Mouse (Mus musculus): ENCODE data around the gene Rad51ap1.

The Rad51ap1 gene

GRCm38 (mm10) chr6:126939487-126940171 lies at the start of gene Rad51ap1, which contains the start of gene D6Wsu163e:
Gene Rad51ap1, minus strand, starts transcription at chr6:126939587.
Gene D6Wsu163e, plus strand, starts transcription at chr6:126939962.
- peak; percentile 96 to 98 for DNase-seq

- peak; percentile 15 to 34 for DNase-seq
Observed at GRCm38 (mm10) chr6:126981539-126982234, 42.3 kb upstream of the Rad51ap1 start.

- DNase-seq: no peak
Observed at GRCm38 (mm10) chr6:126966241-126967026, 27.0 kb upstream of the Rad51ap1 start.

DNA sequence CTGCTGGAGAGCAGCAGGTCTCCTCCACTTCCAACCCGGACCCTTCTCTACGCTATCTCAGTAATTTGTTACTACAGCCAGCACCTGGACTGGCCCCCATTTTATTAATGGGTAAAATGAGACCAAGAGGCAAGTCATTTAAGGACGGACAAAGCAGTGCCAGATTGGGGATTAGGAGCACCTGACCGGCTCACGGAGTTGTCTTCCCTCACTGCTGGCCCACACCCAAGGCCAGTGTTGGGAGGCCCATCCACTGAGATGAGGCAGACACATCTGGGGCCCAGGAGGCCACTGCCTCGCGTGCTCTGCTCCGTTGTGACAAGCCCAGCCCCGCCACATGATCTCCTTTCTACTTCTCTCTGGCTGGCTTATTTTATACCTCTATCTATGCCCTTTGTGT lies 24.0 kb upstream of the Rad51ap1 start:
- DNase-seq: no peak

DNA sequence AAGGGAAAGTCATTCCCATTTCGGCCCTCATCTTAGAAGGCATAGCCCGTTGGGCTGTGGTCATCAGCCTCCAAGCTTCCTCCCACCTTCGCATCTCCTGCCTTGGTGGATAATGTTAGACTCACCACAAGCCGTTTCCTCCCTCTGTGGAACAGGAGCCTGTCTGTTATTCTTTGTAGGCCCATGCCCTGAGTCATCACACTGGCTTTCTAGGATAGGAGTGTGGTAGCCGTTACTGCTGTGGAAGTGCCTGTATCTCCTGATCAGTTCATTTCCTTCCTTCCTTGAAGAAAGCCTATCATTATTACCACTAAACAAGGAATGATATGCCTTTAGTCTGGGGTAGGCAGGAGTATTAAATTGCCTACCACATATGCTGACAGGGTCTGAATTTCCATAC lies 23.3 kb upstream of the Rad51ap1 start:
- no peak for DNase-seq

DNA sequence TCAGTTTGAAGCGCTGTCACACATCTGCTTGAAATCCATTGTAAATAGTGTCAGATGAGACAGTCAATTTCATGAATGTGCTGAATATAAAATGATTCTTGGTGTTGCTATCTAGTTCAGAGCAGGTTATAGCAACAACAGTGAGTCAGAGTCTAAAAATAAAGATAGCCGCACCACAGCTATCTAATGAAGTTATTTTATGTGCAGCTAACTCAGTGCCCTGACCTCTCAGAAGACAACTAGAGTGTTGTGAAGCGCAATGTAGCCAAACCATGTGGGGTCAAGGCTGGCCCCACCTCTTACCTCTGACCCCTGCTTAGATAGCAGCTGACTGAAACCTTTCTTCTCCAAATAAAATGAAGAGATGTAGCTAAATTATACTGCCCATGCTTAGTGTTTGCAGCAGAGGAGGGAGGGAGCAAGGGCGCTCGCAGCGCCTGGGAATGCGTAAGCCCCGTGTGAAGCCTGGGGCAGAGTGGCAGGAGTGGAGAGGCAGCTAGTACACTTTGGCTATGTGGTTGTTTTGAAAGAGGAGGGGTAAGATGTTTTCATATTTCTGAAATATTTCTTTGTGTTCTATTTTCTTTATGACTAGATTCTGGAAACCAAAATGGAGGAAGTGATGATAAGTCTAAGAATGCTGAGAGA lies 22.1 kb upstream of the Rad51ap1 start:
- DNase-seq: no peak

GRCm38 (mm10) chr6:126955734-126956133 lies 16.3 kb upstream of the Rad51ap1 start:
- peak; percentile 65 to 83 for DNase-seq

GRCm38 (mm10) chr6:126948336-126948735 lies 8.9 kb upstream of the Rad51ap1 start:
- DNase-seq: no peak

DNA sequence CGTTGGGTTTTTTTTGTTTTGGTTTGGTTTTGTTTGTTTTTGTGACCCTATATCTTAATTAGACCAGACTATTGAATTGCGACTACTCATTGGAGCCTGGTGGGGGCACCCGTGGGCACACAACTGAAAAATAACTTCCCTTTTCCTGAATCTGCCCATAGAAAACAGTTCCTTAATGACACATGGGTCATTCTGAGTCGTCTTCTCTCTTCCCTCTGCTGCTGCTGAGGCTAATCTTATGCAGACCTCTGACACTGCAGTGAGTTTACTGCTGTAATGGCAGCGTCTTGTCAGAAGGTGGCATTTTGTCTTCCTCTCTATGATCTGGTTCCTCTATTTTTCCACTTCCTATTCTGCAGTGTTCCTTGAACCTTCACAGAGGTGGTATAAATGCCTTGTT lies 1.1 kb upstream of the Rad51ap1 start:
- DNase-seq: peak in 1 of 2 experiments; percentile 14

DNA sequence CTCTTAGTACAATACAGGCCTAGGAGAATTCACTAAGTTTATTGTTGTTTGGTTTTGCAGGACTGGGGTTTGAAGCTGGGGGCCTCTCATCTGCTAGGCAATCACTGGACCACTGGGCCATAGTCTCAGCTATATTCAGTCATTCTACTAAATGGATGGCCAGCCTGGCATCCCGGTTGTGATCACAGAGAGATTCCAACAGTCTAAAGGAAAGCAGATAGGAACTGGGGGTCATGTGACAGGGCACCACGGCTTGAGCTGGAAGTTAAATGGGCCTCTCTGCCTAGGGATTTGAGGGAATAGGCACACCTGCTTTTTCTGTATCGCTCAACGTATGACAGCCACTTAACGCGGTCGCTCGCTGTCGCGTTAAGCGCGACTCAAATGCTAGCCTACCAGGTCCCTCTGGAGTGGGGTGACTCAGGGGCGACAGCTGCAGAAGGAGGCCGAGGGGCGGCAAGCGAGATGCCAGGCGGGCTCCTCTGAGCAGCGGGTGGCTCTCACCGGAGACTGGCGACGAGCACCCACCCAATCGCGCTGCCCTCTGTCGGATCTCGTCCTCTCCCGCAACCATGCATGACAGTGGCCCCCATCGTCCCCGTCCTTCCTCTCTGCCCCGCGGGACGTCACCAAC lies 417 bp downstream of the Rad51ap1 start:
- no peak for DNase-seq

DNA sequence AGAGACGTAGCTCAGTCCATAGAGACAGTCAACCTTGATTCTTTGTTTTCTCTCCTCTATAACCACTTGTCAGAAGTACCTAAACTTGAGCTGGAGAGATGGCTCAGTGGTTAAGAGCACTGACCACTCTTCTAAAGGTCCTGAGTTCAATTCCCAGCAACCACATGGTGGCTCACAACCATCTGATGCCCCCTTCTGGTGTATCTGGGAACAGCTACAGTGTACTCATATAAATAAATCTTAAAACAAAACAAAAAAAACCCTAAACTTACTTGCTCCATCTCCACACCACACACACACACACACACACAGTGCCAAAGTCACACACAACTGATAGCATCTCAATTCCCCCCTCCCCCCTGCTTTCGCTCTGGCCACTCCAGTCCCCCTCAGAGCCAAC lies 1.3 kb downstream of the Rad51ap1 start:
- DNase-seq: no peak

- no peak for DNase-seq
Observed at GRCm38 (mm10) chr6:126932896-126933295, 6.5 kb downstream of the Rad51ap1 start.

DNA sequence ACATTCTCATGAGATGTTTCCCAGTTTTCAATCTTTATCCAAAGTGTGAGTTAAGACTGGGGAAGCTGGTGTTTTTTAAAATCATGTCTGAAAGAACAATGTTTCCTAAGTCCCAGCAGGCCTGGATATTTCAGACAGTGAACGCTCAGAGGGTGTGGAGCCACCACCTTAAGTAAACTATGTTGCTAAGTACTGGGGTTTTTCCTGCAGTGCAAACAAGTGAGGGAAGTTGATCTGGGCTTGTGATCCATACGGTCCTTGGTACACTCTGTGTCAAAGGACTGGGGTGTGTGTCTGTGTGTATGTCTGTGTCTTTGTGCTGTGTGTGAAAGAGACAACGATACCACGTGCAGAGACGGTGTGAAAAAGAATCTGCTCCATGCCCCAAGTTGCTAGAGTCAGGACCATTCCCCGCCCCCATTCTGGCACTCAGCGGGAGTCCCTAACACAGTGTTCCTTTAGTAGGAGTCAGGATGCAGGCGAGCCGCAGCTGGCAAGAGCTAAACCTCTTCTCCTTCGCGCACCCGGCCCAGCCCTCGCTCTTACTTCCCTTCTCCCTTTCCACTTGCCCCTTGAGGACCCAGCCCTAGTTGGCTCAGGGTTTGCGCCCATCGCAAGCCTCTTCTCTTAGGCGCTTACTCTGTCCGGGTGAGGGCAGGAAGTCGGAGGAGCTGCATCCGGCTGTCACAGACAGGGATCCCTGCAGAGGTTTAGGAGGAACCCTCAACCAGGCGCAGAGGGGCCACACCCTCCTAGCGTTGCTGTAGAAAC lies 18.1 kb downstream of the Rad51ap1 start, which contains the start of gene Dyrk4:
Gene Dyrk4, minus strand, starts transcription at position 729 of the 771 bp plus-strand sequence.
- DNase-seq: peak; percentile 46 to 57

DNA sequence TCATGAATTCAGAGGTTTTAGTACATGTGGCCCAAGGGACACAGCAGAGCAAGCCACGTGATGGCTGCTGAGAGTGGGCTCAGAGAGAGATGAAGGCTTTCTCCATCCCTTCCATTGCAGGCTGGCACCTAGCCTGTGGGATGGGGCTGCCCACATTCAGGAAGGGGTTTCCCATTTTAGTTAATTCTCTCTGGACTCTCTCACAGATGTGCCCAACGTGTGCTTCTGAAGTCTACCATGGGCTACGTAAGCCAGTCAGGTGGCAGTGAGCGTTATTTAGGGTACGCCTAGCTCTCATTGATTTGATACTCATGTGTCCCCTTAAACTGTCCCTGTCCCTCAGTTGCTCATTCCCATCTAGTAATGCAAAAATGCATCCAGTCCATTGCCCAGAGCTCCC lies 24.5 kb downstream of the Rad51ap1 start:
- DNase-seq: no peak

- no peak for DNase-seq
Observed at GRCm38 (mm10) chr6:126910727-126911126, 28.7 kb downstream of the Rad51ap1 start.

GRCm38 (mm10) chr6:126907876-126908275 lies 31.5 kb downstream of the Rad51ap1 start:
- no peak for DNase-seq

DNA sequence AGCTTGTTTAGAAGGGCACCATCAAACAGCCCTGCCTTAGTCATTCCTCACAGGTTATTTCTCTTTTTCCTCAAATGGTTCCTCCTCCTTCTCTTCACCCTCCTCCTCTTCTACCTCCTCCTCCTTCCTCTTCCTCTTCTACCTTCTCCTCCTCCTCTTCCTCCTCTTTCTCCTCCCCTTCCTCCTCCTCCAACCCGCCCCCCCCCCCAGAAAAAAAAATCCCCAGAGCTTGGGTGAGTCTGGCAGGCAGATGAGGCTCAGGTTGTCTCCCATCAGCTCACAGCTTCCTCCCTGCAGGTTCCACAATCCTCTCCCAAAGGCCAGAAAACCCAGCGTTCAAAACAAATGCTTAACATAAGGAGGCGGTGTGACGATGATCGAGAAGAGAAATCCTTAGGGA lies 32.0 kb downstream of the Rad51ap1 start:
- no peak for DNase-seq

- DNase-seq: no peak
Observed at GRCm38 (mm10) chr6:126877118-126877517, 62.3 kb downstream of the Rad51ap1 start.
